Mouse (Mus musculus): Measurements from ENCODE around the gene Olfr955. TPM values are rescaled to one million over a fixed set of nuclear protein-coding genes. Genes with fewer than 3 reads are reported as not detected.

Gene Olfr955
- polyA plus RNA-seq, 1 experiment from 2014 or later = not detected

- Histone ChIP-seq H3K4me3 (replicated peaks; ENCODE audit: low read depth, low read length) (no peak within 1 kb of the TSS), H3K27me3 (ENCODE audit: insufficient read depth, low read length) (no peaks in the 10 kb centered on the region), H3K9ac (ENCODE audit: low read depth, low read length) (no peak within 1 kb of the TSS), H3K9me3 (replicated peaks; ENCODE audit: low read length) (no peaks in the 10 kb centered on the region), H3K36me3 (ENCODE audit: insufficient read depth, low read length) (no peaks in the 10 kb centered on the region), H3K4me1 (replicated peaks; ENCODE audit: insufficient read depth, low read length) (no peaks in the 10 kb centered on the region), H3K27ac (no peak within 1 kb of the TSS), H3K4me2 (ENCODE audit: low read length) (no peak within 1 kb of the TSS)
- DNase-seq (ENCODE audit: low spot score) (no peak), ATAC-seq (replicated peaks; ENCODE audit: low FRiP score, low read depth) (no peak)
- no peak for TF ChIP-seq CTCF (IDR thresholded peaks at IDR 0.05; ENCODE audit: low read depth)
These were observed 44.7 kb downstream of the Olfr955 start, which contains the start of gene Olfr952 for GRCm38 (mm10) chr9:39427048-39427447. TSS of gene Olfr952 (minus strand) at chr9:39427148.

Other genes with a start within 250 kb of the Olfr955 start
- not detected in 2 replicates for gene Olfr1537, start 221.9 kb downstream of the Olfr955 start, polyA plus RNA-seq (2015; fragmentation: Nextera tagmentation; extraction: Ambion mirVana)
- not detected in 2 replicates for gene Olfr945, start 195.1 kb downstream of the Olfr955 start, polyA plus RNA-seq (2015; fragmentation: Nextera tagmentation; extraction: Ambion mirVana)
- not detected in 2 replicates for gene Olfr948, start 145.9 kb downstream of the Olfr955 start, polyA plus RNA-seq (2015; fragmentation: Nextera tagmentation; extraction: Ambion mirVana)
- not detected in 2 replicates for gene Olfr951, start 84.5 kb downstream of the Olfr955 start, polyA plus RNA-seq (2015; fragmentation: Nextera tagmentation; extraction: Ambion mirVana)
- not detected in 2 replicates for gene Olfr952, start 44.8 kb downstream of the Olfr955 start, polyA plus RNA-seq (2015; fragmentation: Nextera tagmentation; extraction: Ambion mirVana)
- gene Olfr954, start 15.2 kb downstream of the Olfr955 start, polyA plus RNA-seq (2015; fragmentation: Nextera tagmentation; extraction: Ambion mirVana) = not detected in 2 replicates
- gene Olfr44, start 22.1 kb upstream of the Olfr955 start, polyA plus RNA-seq (2015; fragmentation: Nextera tagmentation; extraction: Ambion mirVana) = not detected in 2 replicates
- gene Olfr957, start 43.9 kb upstream of the Olfr955 start, polyA plus RNA-seq (2015; fragmentation: Nextera tagmentation; extraction: Ambion mirVana) = not detected in 2 replicates
- not detected in 2 replicates for gene Olfr958, start 82.1 kb upstream of the Olfr955 start, polyA plus RNA-seq (2015; fragmentation: Nextera tagmentation; extraction: Ambion mirVana)
- gene Olfr959, start 103.6 kb upstream of the Olfr955 start, polyA plus RNA-seq (2015; fragmentation: Nextera tagmentation; extraction: Ambion mirVana) = not detected in 2 replicates
- 9.1 and 10.2 TPM in 2 replicates for gene AW551984, start 132.5 kb upstream of the Olfr955 start, polyA plus RNA-seq (2015; fragmentation: Nextera tagmentation; extraction: Ambion mirVana)
- gene Olfr148, start 138.7 kb upstream of the Olfr955 start, polyA plus RNA-seq (2015; fragmentation: Nextera tagmentation; extraction: Ambion mirVana) = not detected in 2 replicates
- not detected in 2 replicates for gene Olfr960, start 149.4 kb upstream of the Olfr955 start, polyA plus RNA-seq (2015; fragmentation: Nextera tagmentation; extraction: Ambion mirVana)
- gene Olfr961, start 173.1 kb upstream of the Olfr955 start, polyA plus RNA-seq (2015; fragmentation: Nextera tagmentation; extraction: Ambion mirVana) = not detected in 2 replicates
- gene Olfr963, start 195.3 kb upstream of the Olfr955 start, polyA plus RNA-seq (2015; fragmentation: Nextera tagmentation; extraction: Ambion mirVana) = not detected in 2 replicates
- not detected in 2 replicates for gene Olfr149, start 235.2 kb upstream of the Olfr955 start, polyA plus RNA-seq (2015; fragmentation: Nextera tagmentation; extraction: Ambion mirVana)
- gene Olfr965, start 239.4 kb upstream of the Olfr955 start, polyA plus RNA-seq (2015; fragmentation: Nextera tagmentation; extraction: Ambion mirVana) = not detected in 2 replicates